Mouse (Mus musculus): ENCODE measurements at regions not wholly inside any gene's neighbourhood (a gene's known extent, or its start where the extent isn't known, plus 50 kb on each side); places are given as distances from the start of the nearest gene placed in this dataset.
A peak's percentile ranks its signal among the peaks of the same experiment; 100 is the strongest.

DNA sequence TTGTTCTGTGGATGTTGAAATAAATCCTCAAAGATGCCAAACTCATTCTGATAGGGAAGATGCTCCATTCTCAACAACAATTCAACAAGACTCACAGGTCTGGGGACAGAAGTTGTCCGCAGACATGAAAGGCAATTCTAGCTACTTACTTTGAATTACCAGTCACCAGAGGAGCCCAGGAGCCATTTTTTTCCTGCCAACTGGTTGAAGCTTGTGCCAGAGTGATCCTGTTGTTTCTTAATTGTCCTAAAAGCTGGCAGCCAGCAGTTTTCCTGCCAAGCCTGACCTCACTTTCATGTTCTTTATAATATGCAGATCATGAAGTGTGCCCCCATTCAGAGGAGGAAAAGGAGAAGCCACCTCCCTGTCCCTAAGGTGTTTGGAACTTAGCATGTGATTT is 110.0 kb upstream of the Ankrd1 start:
- no peak for ATAC-seq (ENCODE audit: poor library complexity, severe bottlenecking)

DNA sequence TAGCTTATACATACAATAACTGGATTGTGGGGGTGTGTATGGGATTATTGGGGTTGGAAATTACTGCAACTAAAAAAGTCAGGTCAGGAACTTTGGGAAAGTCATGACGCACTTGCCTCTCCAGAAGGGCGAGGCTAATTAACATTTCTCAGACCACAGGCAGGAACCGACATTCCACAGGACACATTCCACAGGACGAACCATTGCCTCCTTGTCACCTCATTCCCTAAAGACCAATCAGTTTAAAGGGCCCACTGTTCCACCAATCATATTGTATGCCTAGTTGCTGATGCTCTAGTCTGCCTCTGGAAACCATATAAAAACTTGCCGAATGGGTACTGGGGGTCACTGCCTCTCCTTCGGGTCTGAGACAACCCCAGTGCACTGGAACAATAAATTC is 113.0 kb upstream of the Pcgf5 start:
- ATAC-seq (ENCODE audit: poor library complexity, severe bottlenecking): no peak

DNA sequence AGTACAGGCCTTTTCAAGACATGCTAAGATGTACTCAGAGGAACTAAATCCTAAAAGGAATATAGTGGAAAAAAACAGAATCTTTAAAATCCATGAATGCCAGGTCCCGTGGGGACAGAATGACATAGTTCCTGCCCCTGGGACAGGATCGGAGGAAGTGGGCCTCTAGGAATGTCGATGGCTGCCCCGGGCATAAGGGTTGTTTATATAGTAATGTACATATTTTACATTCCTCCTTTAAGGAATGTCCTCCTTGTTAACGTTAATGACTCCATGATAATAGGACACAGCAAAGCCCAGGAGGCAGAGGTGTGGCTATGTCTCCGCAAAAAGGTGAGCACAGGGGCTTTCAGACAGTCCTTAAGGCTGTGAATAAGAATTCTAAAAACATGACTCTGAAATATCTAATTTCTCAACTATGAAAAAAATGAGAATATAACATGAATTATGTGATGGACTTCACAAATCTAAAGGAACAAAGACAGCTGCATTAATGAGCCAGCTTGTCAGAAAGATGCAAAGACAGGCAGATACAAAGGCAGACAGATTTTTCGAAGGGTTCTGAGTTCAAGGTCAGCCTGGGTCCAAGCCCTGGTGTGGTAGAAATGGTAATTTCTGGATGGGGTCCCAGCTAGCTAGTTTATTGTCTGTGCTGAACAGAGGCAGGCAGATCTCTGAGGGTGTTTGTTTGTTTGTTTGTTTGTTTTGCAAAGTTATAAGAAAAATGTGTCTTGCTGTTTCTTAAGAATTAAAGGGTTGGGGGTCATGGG is 111.3 kb upstream of the Pcgf5 start:
- no peak for ATAC-seq (ENCODE audit: poor library complexity, severe bottlenecking)

DNA sequence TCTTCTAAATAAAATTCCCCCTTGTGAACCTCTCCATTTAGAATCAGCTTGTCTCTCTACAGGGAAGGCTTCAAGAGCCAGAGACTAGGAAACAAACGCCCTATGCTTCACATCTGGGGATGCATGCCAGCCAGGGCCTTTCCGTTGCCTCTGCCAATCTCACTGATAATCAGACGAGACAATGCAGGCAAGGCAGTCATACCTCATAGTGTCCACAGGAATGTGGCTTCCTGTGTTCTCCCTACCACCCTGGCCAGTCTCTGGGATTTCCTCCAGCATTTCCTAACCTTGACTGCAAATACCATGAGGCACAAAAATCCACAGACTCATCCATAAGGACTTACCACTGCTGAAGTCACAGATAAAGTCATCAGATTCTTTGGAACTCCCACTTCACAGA is 110.4 kb upstream of the Pcgf5 start:
- ATAC-seq (ENCODE audit: poor library complexity, severe bottlenecking): no peak

DNA sequence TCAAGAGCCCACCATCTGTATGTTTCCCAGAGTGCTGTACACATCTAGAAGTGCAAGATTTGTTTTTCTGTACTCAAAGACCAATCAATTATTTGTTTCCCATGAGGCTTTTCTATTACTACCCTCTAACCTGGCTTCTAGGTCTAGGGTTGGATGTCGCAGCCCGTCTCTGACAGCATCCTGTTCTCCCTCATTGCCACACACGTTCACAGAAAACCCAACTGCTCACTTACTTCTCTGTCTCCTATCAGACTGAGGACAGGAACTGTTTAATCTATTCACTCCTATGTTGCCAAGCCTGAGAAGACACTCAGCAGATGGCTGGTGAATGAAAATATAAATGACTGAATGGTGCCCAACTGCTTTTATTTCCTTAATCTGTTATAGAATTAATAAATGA is 109.6 kb upstream of the Pcgf5 start:
- ATAC-seq (ENCODE audit: poor library complexity, severe bottlenecking): peak; percentile 56

DNA sequence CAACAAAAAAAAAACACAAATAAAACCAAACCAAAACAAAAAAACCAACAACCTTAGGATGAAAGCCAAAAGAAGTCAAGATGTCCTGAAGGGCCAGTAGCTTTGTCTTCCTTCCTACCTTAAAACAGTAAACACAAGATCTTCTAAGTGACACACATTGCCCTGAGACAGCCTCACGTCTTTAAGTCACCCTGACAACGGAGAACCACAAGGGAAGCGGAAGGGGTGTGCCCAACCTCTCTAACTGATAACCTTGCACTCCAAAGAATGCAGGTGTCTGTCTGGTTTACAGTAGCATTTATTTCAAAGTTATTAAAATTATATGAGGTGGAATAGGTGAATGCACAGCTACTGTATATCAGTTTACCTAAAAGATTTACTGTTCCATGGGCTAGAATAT is 105.7 kb upstream of the Pcgf5 start:
- peak; percentile 73 for ATAC-seq (ENCODE audit: poor library complexity, severe bottlenecking)

DNA sequence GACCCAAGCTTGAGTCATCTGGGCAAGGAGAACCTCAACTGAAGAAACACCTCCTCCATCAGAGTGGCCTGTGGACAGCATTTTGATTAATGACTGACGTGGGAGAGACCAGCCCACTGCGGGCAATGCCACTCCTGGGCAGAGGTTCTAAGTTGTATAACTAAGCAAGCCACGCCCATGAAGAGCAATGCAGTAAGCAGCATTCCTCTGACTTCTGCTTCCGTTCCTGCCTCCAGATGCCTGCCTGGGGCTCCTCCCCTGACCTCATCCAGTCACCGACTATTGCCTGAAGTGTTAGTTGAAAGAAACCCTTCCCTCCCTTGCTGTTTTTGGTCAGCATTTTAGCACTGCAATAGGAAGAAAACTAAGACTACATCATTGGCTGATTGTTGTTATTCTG is 105.2 kb upstream of the Pcgf5 start:
- ATAC-seq (ENCODE audit: poor library complexity, severe bottlenecking): peak; percentile 92

DNA sequence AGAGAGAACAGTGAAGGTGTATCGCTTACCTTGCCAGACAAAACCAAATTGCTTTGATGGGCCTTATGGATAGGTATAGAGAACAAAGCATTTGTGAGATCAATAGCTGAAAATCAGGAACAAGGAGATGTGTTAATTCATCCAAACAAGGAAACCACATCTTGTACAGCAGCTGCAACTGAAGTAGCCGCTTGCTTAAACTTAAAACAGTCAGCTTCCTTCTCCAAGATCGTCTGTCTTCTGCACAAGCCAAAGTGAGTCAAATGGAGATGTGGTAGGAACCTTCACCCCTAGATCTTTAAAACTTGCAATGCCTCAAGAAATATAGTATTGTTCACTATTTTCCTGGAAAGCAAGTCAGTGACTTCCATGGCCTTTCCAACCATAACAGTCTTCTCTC is 95.6 kb upstream of the Pcgf5 start:
- ATAC-seq (ENCODE audit: poor library complexity, severe bottlenecking): peak; percentile 66

- no peak for ATAC-seq (ENCODE audit: poor library complexity, severe bottlenecking)
Observed at GRCm38 (mm10) chr19:36257748-36258538, 90.2 kb upstream of the Pcgf5 start.

GRCm38 (mm10) chr19:36261819-36262218 is 86.3 kb upstream of the Pcgf5 start:
- ATAC-seq (ENCODE audit: poor library complexity, severe bottlenecking): no peak

DNA sequence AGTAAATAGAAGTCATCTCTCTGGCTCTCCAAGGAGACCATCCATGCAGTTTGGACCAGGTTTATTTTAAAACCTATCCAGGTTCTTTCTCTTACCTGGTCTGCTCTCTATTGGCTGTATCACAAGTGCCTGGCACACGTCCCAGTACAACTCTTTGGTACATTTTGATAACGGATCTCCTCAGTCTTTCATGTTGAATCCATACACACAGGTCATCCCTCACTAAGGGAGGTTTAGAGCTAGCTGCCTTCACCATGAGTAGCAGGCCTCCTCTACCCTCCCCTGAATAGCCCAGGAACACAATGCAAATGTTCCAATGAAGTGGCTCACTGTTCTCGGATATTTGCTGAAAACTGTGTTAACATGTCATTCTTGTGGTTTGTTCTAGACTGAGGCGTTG is 84.2 kb upstream of the Pcgf5 start:
- ATAC-seq (ENCODE audit: poor library complexity, severe bottlenecking): no peak

DNA sequence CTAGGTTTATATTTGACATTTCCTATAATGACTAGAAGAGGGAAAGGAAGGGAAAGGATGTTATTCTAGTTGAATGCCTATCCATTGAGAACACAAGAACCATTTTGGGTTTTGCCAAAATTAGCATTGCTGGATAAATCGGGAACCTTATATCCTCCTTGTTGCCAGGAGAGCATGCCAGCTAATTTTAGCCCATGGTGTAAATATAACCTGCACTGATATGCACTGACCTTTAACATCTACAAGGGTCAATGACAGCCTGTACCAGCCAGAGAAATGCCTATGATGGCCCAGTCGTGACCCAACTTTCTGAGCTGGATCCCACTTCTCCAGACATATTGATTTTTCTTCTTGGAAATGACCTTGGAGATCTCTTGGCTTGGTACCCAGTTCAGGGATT is 83.7 kb upstream of the Pcgf5 start:
- ATAC-seq (ENCODE audit: poor library complexity, severe bottlenecking): no peak

- peak; percentile 84 for ATAC-seq (ENCODE audit: poor library complexity, severe bottlenecking)
Observed at GRCm38 (mm10) chr19:36265276-36265675, 82.8 kb upstream of the Pcgf5 start.

- ATAC-seq (ENCODE audit: poor library complexity, severe bottlenecking): peak; percentile 82
Observed at GRCm38 (mm10) chr19:36266346-36266745, 81.8 kb upstream of the Pcgf5 start.

- ATAC-seq (ENCODE audit: poor library complexity, severe bottlenecking): peak; percentile 90
Observed at GRCm38 (mm10) chr19:36273466-36273865, 74.6 kb upstream of the Pcgf5 start.

DNA sequence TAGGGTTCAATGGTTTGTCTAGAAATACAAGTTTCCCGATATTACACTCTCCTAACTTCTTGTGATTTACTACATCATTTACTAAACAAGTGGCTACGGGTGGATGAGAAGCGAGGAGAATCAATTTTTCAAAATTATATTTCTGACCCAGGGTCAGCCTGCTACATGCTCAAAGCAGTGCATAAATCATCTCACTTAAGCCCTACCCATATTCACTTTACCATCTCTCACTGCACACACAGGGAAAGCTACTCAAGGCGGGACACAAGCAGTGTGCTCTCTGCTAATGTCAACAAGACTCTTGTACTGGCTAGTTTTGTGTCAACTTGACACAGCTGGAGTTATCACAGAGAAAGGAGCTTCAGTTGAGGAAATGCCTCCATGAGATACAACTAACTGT is 62.6 kb upstream of the Pcgf5 start:
- no peak for ATAC-seq (ENCODE audit: poor library complexity, severe bottlenecking)

- no peak for ATAC-seq (ENCODE audit: poor library complexity, severe bottlenecking)
Observed at GRCm38 (mm10) chr19:36290778-36291177, 57.3 kb upstream of the Pcgf5 start.

DNA sequence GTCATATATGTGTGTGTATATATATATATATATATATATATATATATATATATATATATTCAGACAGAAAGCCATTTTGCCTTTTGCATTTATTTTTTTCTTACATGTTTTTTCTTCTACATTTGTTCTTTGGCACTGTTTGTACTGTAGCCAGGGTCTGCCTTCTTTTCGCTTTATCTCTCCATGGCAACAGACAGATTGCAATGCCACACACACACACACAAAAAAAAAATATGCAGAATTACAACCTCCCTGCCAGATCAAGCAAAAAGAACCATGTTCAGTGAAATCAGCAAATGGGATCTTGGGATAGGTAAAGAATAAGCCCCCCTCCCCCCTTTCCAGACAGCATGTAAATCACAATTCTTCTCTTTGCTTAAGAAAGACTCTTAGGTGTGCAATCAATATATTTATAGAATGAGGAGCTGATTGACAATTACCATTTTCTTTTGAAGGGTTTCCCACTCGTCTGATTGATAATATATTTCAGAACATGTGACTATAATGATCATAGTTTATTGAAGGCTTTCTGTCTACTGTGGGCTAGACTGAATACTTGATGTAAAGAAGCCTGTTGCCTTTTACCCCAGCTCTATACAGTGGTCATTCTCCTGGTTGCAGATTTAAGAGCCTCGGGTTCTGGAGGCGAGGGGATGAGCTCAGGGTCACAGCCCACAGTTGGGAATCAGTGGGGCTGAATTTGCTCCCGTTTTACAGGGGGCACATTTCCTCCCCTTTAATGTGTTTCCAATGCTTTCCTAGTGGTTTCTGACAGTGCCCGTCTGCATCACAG is 54.7 kb upstream of the Pcgf5 start:
- no peak for ATAC-seq (ENCODE audit: poor library complexity, severe bottlenecking)

Measured in megakaryocyte, adult 5-6 weeks (primary cell).